Mouse (Mus musculus): ENCODE data around the gene Mipep.

DNA sequence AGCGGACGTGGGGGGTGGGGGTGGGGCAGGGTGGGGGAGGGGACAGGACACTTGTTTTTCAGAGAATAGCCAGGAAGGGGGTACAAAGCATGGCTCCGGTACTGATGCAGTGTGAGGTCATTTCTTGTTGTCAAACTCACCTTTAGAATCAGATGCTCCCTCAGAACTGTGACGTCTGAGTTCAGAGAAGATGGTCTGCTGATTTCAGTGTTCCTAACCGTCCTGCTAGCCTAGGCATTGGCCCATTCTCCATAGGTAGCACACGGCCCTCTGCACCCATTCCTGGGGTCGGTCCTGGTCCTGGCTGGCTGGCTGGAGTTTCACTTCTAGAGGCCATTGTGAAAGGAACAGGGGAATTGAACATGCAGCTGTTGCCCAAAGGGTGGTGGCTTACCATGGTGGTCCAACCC, 47.2 kb upstream of the Mipep start:
- TF ChIP-seq POLR2A (IDR thresholded peaks at IDR 0.05; ENCODE audit: control insufficient read depth, extremely low read depth, insufficient read depth, low read length, poor library complexity) (no peak), CTCF (IDR thresholded peaks at IDR 0.05; ENCODE audit: borderline replicate concordance, control insufficient read depth, extremely low read depth, insufficient read depth, low read length, poor library complexity) (no peak)
